Mouse (Mus musculus): Measurements from ENCODE around the gene Cpne8. TPM values are rescaled to one million over a fixed set of nuclear protein-coding genes. Genes with fewer than 3 reads are reported as not detected.

Cpne8 gene
- polyA plus RNA-seq, 2 experiments: 16.2 to 18.4 TPM

DNA sequence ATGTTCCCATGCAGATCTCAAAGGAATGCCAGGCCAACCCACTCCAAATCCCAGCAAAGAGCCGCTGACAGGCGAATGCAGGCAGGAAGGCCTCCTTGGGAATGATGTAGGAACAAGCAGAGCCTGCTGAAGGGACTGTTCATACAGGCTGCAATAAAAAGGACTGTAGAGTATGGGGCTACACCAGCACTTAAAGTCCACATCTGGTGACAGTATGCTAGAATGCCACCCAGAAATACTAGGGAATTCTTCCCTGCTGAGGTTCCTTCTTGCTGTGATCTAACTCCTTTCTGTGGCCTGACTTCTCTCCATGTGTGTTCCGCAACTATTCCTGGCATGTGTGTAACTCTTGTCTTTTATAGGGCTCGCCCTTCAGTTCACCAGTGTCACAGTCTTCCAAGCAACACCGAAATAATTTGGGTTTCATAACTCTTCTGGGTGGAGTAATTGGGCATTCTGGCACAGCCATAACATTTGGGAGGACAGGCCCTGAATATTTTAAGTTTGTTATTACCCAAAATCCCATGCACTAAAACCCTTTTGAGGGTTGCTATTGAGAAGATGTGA lies 32.1 kb downstream of the Cpne8 start:
- no peak for TF ChIP-seq POLR2A (IDR thresholded peaks at IDR 0.05; ENCODE audit: borderline replicate concordance, extremely low read depth, insufficient read depth, insufficient read length)
- H3K4me3 ChIP-seq (replicated peaks; ENCODE audit: low read length): no peak overlapping the region
- H3K36me3 ChIP-seq (ENCODE audit: control insufficient read depth, insufficient read depth, low read length): no peaks in the 10 kb centered on the region
- no peak overlapping the region for H3K9ac ChIP-seq (ENCODE audit: low read depth, low read length, severe bottlenecking)
- H3K4me1 ChIP-seq (ENCODE audit: control insufficient read depth, insufficient read depth, low read length): peaks cover 12% of the 10 kb centered on the region; the same call in 1 of the 2 replicates
- H3K27me3 ChIP-seq (ENCODE audit: control insufficient read depth, insufficient read depth, low read length): no peaks in the 10 kb centered on the region
- DNase-seq (ENCODE audit: low spot score): peak; percentile 60
- H3K4me2 ChIP-seq (replicated peaks; ENCODE audit: low read depth, low read length, severe bottlenecking): no peak overlapping the region
- ATAC-seq (ENCODE audit: low FRiP score, low read depth): peak; percentile 65
- no peaks in the 10 kb centered on the region for H3K9me3 ChIP-seq (ENCODE audit: control insufficient read depth, low read length)
- peak overlapping the region; percentile 55 for H3K27ac ChIP-seq (replicated peaks; ENCODE audit: low read depth, low read length)
- WGBS: 53% methylated on average over 5 of the region's 5 CpGs

DNA sequence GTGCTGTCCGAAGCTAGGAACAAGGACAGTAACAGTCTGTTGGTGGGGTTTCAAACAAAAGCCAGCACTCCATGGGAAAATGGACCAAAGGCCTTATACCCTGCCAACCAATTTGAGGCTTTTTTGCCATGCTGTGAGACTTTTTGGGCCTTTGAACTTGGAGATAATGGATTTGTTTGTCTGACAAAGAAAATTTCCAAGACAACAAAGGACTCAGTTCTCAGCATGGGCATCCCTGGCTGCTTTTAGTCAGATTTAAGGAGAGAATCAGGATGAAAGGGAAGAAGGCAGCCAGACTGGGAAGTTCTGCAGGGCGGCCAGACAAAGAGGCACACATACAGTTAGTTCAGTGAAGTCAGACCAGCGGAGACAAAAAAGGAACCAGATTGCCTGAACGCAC lies 32.9 kb downstream of the Cpne8 start:
- no peak for TF ChIP-seq POLR2A (IDR thresholded peaks at IDR 0.05; ENCODE audit: borderline replicate concordance, extremely low read depth, insufficient read depth, insufficient read length)
- Histone ChIP-seq H3K9ac (ENCODE audit: low read depth, low read length, severe bottlenecking) (no peak overlapping the region), H3K27ac (replicated peaks; ENCODE audit: low read depth, low read length) (peak overlapping the region; percentile 55; the same call in 1 of the 2 replicates), H3K4me2 (replicated peaks; ENCODE audit: low read depth, low read length, severe bottlenecking) (no peak overlapping the region), H3K4me1 (ENCODE audit: control insufficient read depth, insufficient read depth, low read length) (peaks cover 12% of the 10 kb centered on the region; the same call in 1 of the 2 replicates), H3K36me3 (ENCODE audit: control insufficient read depth, insufficient read depth, low read length) (no peaks in the 10 kb centered on the region), H3K9me3 (ENCODE audit: control insufficient read depth, low read length) (no peaks in the 10 kb centered on the region), H3K27me3 (ENCODE audit: control insufficient read depth, insufficient read depth, low read length) (no peaks in the 10 kb centered on the region), H3K4me3 (replicated peaks; ENCODE audit: low read length) (no peak overlapping the region)
- ATAC-seq (ENCODE audit: low FRiP score, low read depth) (no peak), DNase-seq (ENCODE audit: low spot score) (no peak)
- WGBS: 71% methylated on average over 4 of the region's 4 CpGs

DNA sequence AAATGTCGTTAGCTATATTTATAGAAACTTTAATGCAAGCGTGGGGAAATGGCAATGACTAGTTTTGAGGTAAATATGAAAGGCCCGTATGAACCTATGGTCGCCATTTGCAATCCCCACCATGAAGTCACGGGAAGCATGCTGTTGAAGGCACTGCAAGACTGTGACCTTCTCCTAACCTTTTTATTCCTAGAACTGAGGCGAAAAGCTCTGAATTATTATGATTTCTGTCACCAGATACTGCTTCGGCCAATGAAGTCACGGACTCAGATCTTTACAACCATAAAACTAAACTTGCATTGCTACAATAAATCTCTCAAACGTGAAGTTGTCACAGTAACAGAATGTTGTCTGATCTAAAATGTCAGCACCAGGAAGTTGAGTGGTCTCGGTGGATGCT lies 33.4 kb downstream of the Cpne8 start:
- no peak for ATAC-seq (ENCODE audit: low FRiP score, low read depth)
- Histone ChIP-seq H3K9me3 (ENCODE audit: control insufficient read depth, low read length) (no peaks in the 10 kb centered on the region), H3K9ac (ENCODE audit: low read depth, low read length, severe bottlenecking) (no peak overlapping the region), H3K4me2 (replicated peaks; ENCODE audit: low read depth, low read length, severe bottlenecking) (no peak overlapping the region), H3K4me1 (ENCODE audit: control insufficient read depth, insufficient read depth, low read length) (peaks cover 12% of the 10 kb centered on the region; the same call in 1 of the 2 replicates), H3K4me3 (replicated peaks; ENCODE audit: low read length) (no peak overlapping the region), H3K36me3 (ENCODE audit: control insufficient read depth, insufficient read depth, low read length) (no peaks in the 10 kb centered on the region), H3K27me3 (ENCODE audit: control insufficient read depth, insufficient read depth, low read length) (no peaks in the 10 kb centered on the region), H3K27ac (replicated peaks; ENCODE audit: low read depth, low read length) (no peak overlapping the region)
- no peak for TF ChIP-seq POLR2A (IDR thresholded peaks at IDR 0.05; ENCODE audit: borderline replicate concordance, extremely low read depth, insufficient read depth, insufficient read length)
- WGBS: 83% methylated on average over 10 of the region's 10 CpGs
- DNase-seq (ENCODE audit: low spot score): no peak

DNA sequence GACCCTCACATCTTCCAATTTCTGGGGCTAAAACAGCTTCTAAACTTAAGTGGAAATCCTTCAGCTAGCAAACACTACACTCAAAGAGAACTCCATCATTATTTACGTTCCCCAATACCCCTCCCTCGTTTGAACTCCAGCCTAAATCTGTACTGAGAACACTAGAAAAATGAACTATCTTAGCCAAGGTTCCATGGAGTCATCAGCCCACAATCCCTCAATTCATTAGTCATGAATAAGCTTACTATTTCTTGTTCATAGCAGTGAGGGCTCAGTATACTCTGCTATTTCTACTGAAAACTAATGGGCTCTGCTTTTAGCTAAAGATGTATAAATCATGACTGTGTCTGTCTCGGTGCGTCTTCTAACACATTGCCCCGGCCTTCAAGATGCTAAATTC lies 55.0 kb downstream of the Cpne8 start:
- no peak for DNase-seq (ENCODE audit: low spot score)
- no peak overlapping the region; the same call in 1 of the 2 replicates for H3K27ac ChIP-seq (replicated peaks; ENCODE audit: low read depth, low read length)

DNA sequence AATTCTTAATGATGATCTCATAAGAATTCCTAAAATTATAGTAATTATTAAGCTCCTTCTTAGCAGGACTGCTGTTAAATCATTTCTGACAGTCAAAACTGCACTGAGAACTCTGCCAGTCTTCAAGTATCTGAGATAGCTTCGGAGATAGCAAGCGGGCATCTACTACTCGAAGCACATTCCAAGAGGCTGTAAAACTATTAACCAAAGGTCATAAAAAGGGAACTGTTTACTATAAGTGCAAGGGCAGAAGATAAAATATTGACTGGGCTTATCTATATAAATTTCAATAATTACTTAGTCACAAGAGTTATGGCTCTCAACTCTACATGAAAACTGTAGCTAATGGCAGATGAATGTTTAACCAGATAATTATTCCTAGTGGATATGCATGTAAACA lies 57.2 kb downstream of the Cpne8 start:
- ATAC-seq (ENCODE audit: low FRiP score, low read depth) (no peak), DNase-seq (ENCODE audit: low spot score) (no peak)
- no peaks in the 10 kb centered on the region for H3K27me3 ChIP-seq (ENCODE audit: control insufficient read depth, insufficient read depth, low read length)
- no peaks in the 10 kb centered on the region for H3K9me3 ChIP-seq (ENCODE audit: control insufficient read depth, low read length)
- no peak overlapping the region for H3K27ac ChIP-seq (replicated peaks; ENCODE audit: low read depth, low read length)
- TF ChIP-seq POLR2A (IDR thresholded peaks at IDR 0.05; ENCODE audit: borderline replicate concordance, extremely low read depth, insufficient read depth, insufficient read length): no peak
- WGBS: 66% methylated on average over 3 of the region's 3 CpGs
- H3K4me2 ChIP-seq (replicated peaks; ENCODE audit: low read depth, low read length, severe bottlenecking): no peak overlapping the region
- no peak overlapping the region for H3K9ac ChIP-seq (ENCODE audit: low read depth, low read length, severe bottlenecking)
- H3K4me3 ChIP-seq (replicated peaks; ENCODE audit: low read length): no peak overlapping the region
- H3K4me1 ChIP-seq (ENCODE audit: control insufficient read depth, insufficient read depth, low read length): no peaks in the 10 kb centered on the region
- no peaks in the 10 kb centered on the region for H3K36me3 ChIP-seq (ENCODE audit: control insufficient read depth, insufficient read depth, low read length)

More for the DNA sequence above, 55.0 kb downstream of the Cpne8 start:
- WGBS: 69% methylated on average over 5 of the region's 5 CpGs
- Histone ChIP-seq H3K4me3 (replicated peaks; ENCODE audit: low read length) (no peak overlapping the region), H3K9me3 (ENCODE audit: control insufficient read depth, low read length) (no peaks in the 10 kb centered on the region), H3K4me1 (ENCODE audit: control insufficient read depth, insufficient read depth, low read length) (no peaks in the 10 kb centered on the region), H3K4me2 (replicated peaks; ENCODE audit: low read depth, low read length, severe bottlenecking) (no peak overlapping the region), H3K27me3 (ENCODE audit: control insufficient read depth, insufficient read depth, low read length) (no peaks in the 10 kb centered on the region), H3K36me3 (ENCODE audit: control insufficient read depth, insufficient read depth, low read length) (no peaks in the 10 kb centered on the region), H3K9ac (ENCODE audit: low read depth, low read length, severe bottlenecking) (no peak overlapping the region)
- ATAC-seq (ENCODE audit: low FRiP score, low read depth): no peak
- TF ChIP-seq POLR2A (IDR thresholded peaks at IDR 0.05; ENCODE audit: borderline replicate concordance, extremely low read depth, insufficient read depth, insufficient read length): no peak
